Comparison of ENCODE assay signal across 8 mouse cellular contexts in the genomic region with DNA sequence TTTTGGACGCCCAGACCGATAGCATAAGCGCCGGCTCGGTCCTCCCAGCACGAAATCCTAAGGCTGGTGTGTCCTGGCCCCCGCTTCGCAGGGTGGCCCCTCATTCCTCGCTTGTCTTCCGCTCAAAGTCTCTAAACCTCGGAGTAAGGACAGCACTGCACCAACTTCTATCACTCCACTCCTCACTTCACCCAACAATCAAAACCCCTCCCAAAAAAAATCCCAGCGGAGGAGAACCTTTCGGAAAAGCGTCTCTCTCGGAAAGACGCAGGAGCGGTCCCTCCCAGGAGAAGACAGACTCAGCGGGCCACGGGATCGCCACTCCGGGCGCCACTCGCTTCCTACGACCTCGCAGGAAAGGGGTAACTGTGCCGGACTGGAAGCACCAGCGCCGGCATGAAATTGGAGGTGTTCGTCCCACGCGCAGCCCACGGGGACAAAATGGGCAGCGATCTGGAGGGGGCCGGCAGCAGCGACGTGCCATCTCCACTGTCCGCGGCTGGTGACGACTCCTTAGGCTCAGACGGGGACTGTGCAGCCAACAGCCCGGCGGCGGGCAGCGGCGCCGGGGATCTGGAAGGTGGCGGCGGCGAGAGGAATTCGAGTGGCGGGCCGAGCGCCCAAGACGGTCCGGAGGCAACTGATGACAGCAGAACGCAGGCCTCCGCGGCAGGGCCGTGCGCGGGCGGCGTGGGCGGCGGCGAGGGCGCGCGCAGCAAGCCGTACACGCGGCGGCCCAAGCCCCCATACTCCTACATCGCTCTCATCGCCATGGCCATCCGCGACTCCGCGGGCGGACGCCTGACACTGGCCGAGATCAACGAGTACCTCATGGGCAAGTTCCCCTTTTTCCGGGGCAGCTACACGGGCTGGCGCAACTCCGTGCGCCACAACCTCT. TPM values are rescaled to one million over a fixed set of nuclear protein-coding genes. Genes with fewer than 3 reads are reported as not detected.
DNase-seq lines count a peak whose midpoint lies in the region; ATAC-seq and TF ChIP-seq lines count a peak whose summit lies in the region.

A gene (minus strand): TSS at position 813 of the 898 bp plus-strand sequence.

- peak within 1 kb of the TSS; percentile 53 for H3K9ac ChIP-seq in forebrain, embryonic 15.5 days (replicated peaks)
- peak within 1 kb of the TSS; percentile 68 for H3K9ac ChIP-seq in intestine, embryonic 15.5 days
- H3K9ac ChIP-seq in liver, adult 2 months (ENCODE audit: low read depth, low read length) = peak within 1 kb of the TSS; percentile 89
- peak within 1 kb of the TSS; percentile 52 for H3K9ac ChIP-seq in midbrain, embryonic 16.5 days (ENCODE audit: low read depth, low read length)

- H3K4me2 ChIP-seq in forebrain, embryonic 15.5 days (replicated peaks) = peak within 1 kb of the TSS; percentile 98
- H3K4me2 ChIP-seq in intestine, embryonic 15.5 days (replicated peaks) = peak within 1 kb of the TSS; percentile 99
- H3K4me2 ChIP-seq in midbrain, embryonic 16.5 days (ENCODE audit: low read length) = peak within 1 kb of the TSS; percentile 100

- TF ChIP-seq POLR2A in liver, adult 2 months (IDR thresholded peaks at IDR 0.05; ENCODE audit: extremely low read depth, insufficient read depth, low read length) = no peak

- TF ChIP-seq CTCF in liver, adult 2 months (IDR thresholded peaks at IDR 0.05; ENCODE audit: low read depth, low read length) = no peak

- H3K27ac ChIP-seq in forebrain, embryonic 15.5 days (replicated peaks) = peak within 1 kb of the TSS; percentile 33
- 0 out of 2 replicates have a peak within 1 kb of the TSS, but pooled peaks have one; percentile 40 for H3K27ac ChIP-seq in intestine, embryonic 15.5 days
- peak within 1 kb of the TSS; percentile 92 for H3K27ac ChIP-seq in liver, adult 2 months (replicated peaks; ENCODE audit: insufficient read depth, low read depth, low read length)
- peak within 1 kb of the TSS; percentile 47 for H3K27ac ChIP-seq in midbrain, embryonic 16.5 days (ENCODE audit: low read length)

- under 1% methylated on average over 86 of the region's 88 CpGs for WGBS in forebrain, embryonic 15.5 days
- WGBS in intestine, embryonic 15.5 days = under 1% methylated on average over 79 of the region's 88 CpGs
- WGBS in liver, adult 2 months = under 1% methylated on average over 88 of the region's 88 CpGs
- WGBS in midbrain, embryonic 16.5 days = under 1% methylated on average over 81 of the region's 88 CpGs

- peaks cover 29% of the 10 kb centered on the region for H3K4me1 ChIP-seq in forebrain, embryonic 15.5 days
- H3K4me1 ChIP-seq in intestine, embryonic 15.5 days (replicated peaks) = peaks cover 25% of the 10 kb centered on the region
- peaks cover 4% of the 10 kb centered on the region; the same call in 1 of the 2 replicates for H3K4me1 ChIP-seq in liver, adult 2 months (ENCODE audit: control insufficient read depth, insufficient read depth, low read length)
- H3K4me1 ChIP-seq in midbrain, embryonic 16.5 days (ENCODE audit: control insufficient read depth, insufficient read depth, low read length) = peaks cover 25% of the 10 kb centered on the region

- peaks cover 15% of the 10 kb centered on the region for H3K79me2 ChIP-seq in liver, adult 2 months (ENCODE audit: control insufficient read depth, insufficient read depth, low read length)

- ATAC-seq in forebrain, embryonic 15.5 days (replicated peaks) = peak; percentile 49
- peak; percentile 54 for ATAC-seq in intestine, embryonic 15.5 days
- ATAC-seq in midbrain, embryonic 16.5 days = peak; percentile 68

- H3K9me3 ChIP-seq in forebrain, embryonic 15.5 days = no peaks in the 10 kb centered on the region
- no peaks in the 10 kb centered on the region for H3K9me3 ChIP-seq in intestine, embryonic 15.5 days
- no peaks in the 10 kb centered on the region for H3K9me3 ChIP-seq in midbrain, embryonic 16.5 days (replicated peaks; ENCODE audit: control insufficient read depth, low read length, poor library complexity, severe bottlenecking)

- DNase-seq in layer of hippocampus, adult 18-20 months (ENCODE audit: low spot score in 2 of 2) = peak; percentile 3 to 11
- DNase-seq in layer of hippocampus, adult 9-10 months (ENCODE audit: low spot score) = no peak
- DNase-seq in adrenal gland, adult 2 months = peak; percentile 56
- peak; percentile 27 for DNase-seq in liver, adult 2 months (ENCODE audit: extremely low read depth, low read depth, low spot score)
- peak; percentile 44 to 64 for DNase-seq in urinary bladder, postnatal 36 days (ENCODE audit: low spot score in 2 of 2)

- peak within 1 kb of the TSS; percentile 52 for H3K4me3 ChIP-seq in forebrain, embryonic 15.5 days
- peak within 1 kb of the TSS; percentile 66 for H3K4me3 ChIP-seq in intestine, embryonic 15.5 days (replicated peaks)
- peak within 1 kb of the TSS; percentile 81 for H3K4me3 ChIP-seq in liver, adult 2 months (ENCODE audit: insufficient read depth, low read depth, low read length)
- peak within 1 kb of the TSS; percentile 49 for H3K4me3 ChIP-seq in midbrain, embryonic 16.5 days (ENCODE audit: low read depth, low read length)

- peaks cover 92% of the 10 kb centered on the region for H3K27me3 ChIP-seq in forebrain, embryonic 15.5 days
- H3K27me3 ChIP-seq in intestine, embryonic 15.5 days (replicated peaks) = peaks cover 43% of the 10 kb centered on the region
- H3K27me3 ChIP-seq in liver, adult 2 months (ENCODE audit: control insufficient read depth, insufficient read depth, low read length) = no peaks in the 10 kb centered on the region
- H3K27me3 ChIP-seq in midbrain, embryonic 16.5 days (ENCODE audit: control insufficient read depth, insufficient read depth, low read depth, low read length) = peaks cover 82% of the 10 kb centered on the region

- no peaks in the 10 kb centered on the region for H3K36me3 ChIP-seq in forebrain, embryonic 15.5 days
- no peaks in the 10 kb centered on the region for H3K36me3 ChIP-seq in intestine, embryonic 15.5 days
- H3K36me3 ChIP-seq in liver, adult 2 months (ENCODE audit: control insufficient read depth, insufficient read depth, low read length) = no peaks in the 10 kb centered on the region
- H3K36me3 ChIP-seq in midbrain, embryonic 16.5 days (ENCODE audit: control insufficient read depth, insufficient read depth, low read length) = no peaks in the 10 kb centered on the region

RNA-seq across cellular contexts. Expression of the gene that starts here (rescaled TPM):
- under 1 TPM; 0.48 to 0.92 TPM for total RNA-seq in layer of hippocampus, adult 18-20 months (2021)
- total RNA-seq in adrenal gland, adult 2 months (2021) = not detected
- polyA plus RNA-seq in adrenal gland, adult 2 months (2012; rRNA removed) = 0.04 and 0.09 TPM in 2 replicates
- not detected in 2 replicates for polyA plus RNA-seq in forebrain, embryonic 15.5 days (2015; fragmentation: Nextera tagmentation; extraction: Ambion mirVana)
- polyA plus RNA-seq in intestine, embryonic 15.5 days (2015; fragmentation: Nextera tagmentation; extraction: Ambion mirVana) = not detected in 2 replicates
- total RNA-seq in liver, adult 2 months (2014; rRNA removed) = 0.46 and 0.60 TPM in 2 replicates
- polyA plus RNA-seq in liver, adult 2 months (2012; rRNA removed) = 0.21 and 0.25 TPM in 2 replicates
- polyA plus RNA-seq in midbrain, embryonic 16.5 days (2015; fragmentation: Nextera tagmentation; extraction: Ambion mirVana) = not detected in 2 replicates

Comparison
In these comparisons a context has a peak if more than half of its experiments do, and no peak if none do; other contexts are left out.
1. Peak in DNase-seq in layer of hippocampus, adult 18-20 months; RNA of the gene not detected or under 1 TPM.
2. Peak in DNase-seq in adrenal gland, adult 2 months; RNA of the gene not detected or under 1 TPM.
3. Peak in ATAC-seq, H3K4me3 ChIP-seq, H3K27ac ChIP-seq, H3K9ac ChIP-seq and H3K4me2 ChIP-seq in forebrain, embryonic 15.5 days; RNA of the gene not detected or under 1 TPM.
4. Peak in ATAC-seq, H3K4me3 ChIP-seq, H3K27ac ChIP-seq, H3K9ac ChIP-seq and H3K4me2 ChIP-seq in intestine, embryonic 15.5 days; RNA of the gene not detected or under 1 TPM.
5. Peak in DNase-seq, H3K4me3 ChIP-seq, H3K27ac ChIP-seq and H3K9ac ChIP-seq in liver, adult 2 months; RNA of the gene not detected or under 1 TPM.
6. Peak in ATAC-seq, H3K4me3 ChIP-seq, H3K27ac ChIP-seq, H3K9ac ChIP-seq and H3K4me2 ChIP-seq in midbrain, embryonic 16.5 days; RNA of the gene not detected or under 1 TPM.
7. H3K27ac ChIP-seq: peak in every context shown above with its lines; median percentile 92 in liver, adult 2 months; 47 in midbrain, embryonic 16.5 days; 40 in intestine, embryonic 15.5 days; 33 in forebrain, embryonic 15.5 days.